Mouse (Mus musculus): ENCODE results near the gene Etl4. TPM values are rescaled to one million over a fixed set of nuclear protein-coding genes. Genes with fewer than 3 reads are reported as not detected.
"Not testable (repeated sequence)": the region's sequence is repeated elsewhere in the genome, so short reads cannot be mapped to it uniquely, and the experiment has no call there.

Gene Etl4
- total RNA-seq, 2 experiments from 2014 or later = 52.6 to 77.5 TPM

GRCm38 (mm10) chr2:20642818-20643217, 733.2 kb downstream of the Etl4 start:
- peak; percentile 88 for DNase-seq (ENCODE audit: low spot score)

GRCm38 (mm10) chr2:20649817-20650216, 740.2 kb downstream of the Etl4 start:
- no peak for DNase-seq (ENCODE audit: low spot score)

GRCm38 (mm10) chr2:20653116-20653515, 743.5 kb downstream of the Etl4 start:
- DNase-seq (ENCODE audit: low spot score) = no peak

- DNase-seq (ENCODE audit: low spot score) = no peak
Observed at GRCm38 (mm10) chr2:20654058-20654457, 744.5 kb downstream of the Etl4 start.

- DNase-seq (ENCODE audit: low spot score) = no peak
Observed at GRCm38 (mm10) chr2:20654598-20655340, 745.2 kb downstream of the Etl4 start.

GRCm38 (mm10) chr2:20655341-20655612, 745.7 kb downstream of the Etl4 start:
- DNase-seq (ENCODE audit: low spot score) = no peak

GRCm38 (mm10) chr2:20657856-20658255, 748.3 kb downstream of the Etl4 start:
- no peak for DNase-seq (ENCODE audit: low spot score)

GRCm38 (mm10) chr2:20661841-20662240, 752.3 kb downstream of the Etl4 start:
- DNase-seq (ENCODE audit: low spot score) = no peak

- no peak for DNase-seq (ENCODE audit: low spot score)
Observed at GRCm38 (mm10) chr2:20662696-20663095, 753.1 kb downstream of the Etl4 start.

- DNase-seq (ENCODE audit: low spot score) = no peak
Observed at GRCm38 (mm10) chr2:20665309-20665971, 755.9 kb downstream of the Etl4 start.

GRCm38 (mm10) chr2:20666051-20666478, 756.5 kb downstream of the Etl4 start:
- DNase-seq (ENCODE audit: low spot score) = peak; percentile 53

- DNase-seq (ENCODE audit: low spot score) = no peak
Observed at GRCm38 (mm10) chr2:20667876-20668275, 758.3 kb downstream of the Etl4 start.

GRCm38 (mm10) chr2:20668276-20669030, 758.9 kb downstream of the Etl4 start:
- DNase-seq (ENCODE audit: low spot score) = not testable (repeated sequence)

- DNase-seq (ENCODE audit: low spot score) = no peak
Observed at GRCm38 (mm10) chr2:20669367-20669766, 759.8 kb downstream of the Etl4 start.

GRCm38 (mm10) chr2:20671546-20672255, 762.1 kb downstream of the Etl4 start:
- no peak for DNase-seq (ENCODE audit: low spot score)

GRCm38 (mm10) chr2:20672281-20672680, 762.7 kb downstream of the Etl4 start:
- no peak for DNase-seq (ENCODE audit: low spot score)

GRCm38 (mm10) chr2:20672803-20673603, 763.4 kb downstream of the Etl4 start:
- peak; percentile 74 for DNase-seq (ENCODE audit: low spot score)

GRCm38 (mm10) chr2:20676379-20676778, 766.8 kb downstream of the Etl4 start:
- DNase-seq (ENCODE audit: low spot score) = no peak

- no peak for DNase-seq (ENCODE audit: low spot score)
Observed at GRCm38 (mm10) chr2:20678793-20679192, 769.2 kb downstream of the Etl4 start.

GRCm38 (mm10) chr2:20682203-20682602, 772.6 kb downstream of the Etl4 start:
- DNase-seq (ENCODE audit: low spot score) = not testable (repeated sequence)

GRCm38 (mm10) chr2:20689389-20689788, 779.8 kb downstream of the Etl4 start:
- no peak for DNase-seq (ENCODE audit: low spot score)
